Mouse (Mus musculus) cerebellum, postnatal 36 days (tissue): ENCODE data around the gene Tmc4.
A peak's percentile ranks its signal among the peaks of the same experiment; 100 is the strongest.

ENCODE experiments used
- DNase-seq, 2 experiments: peaks; one replicate each; pipeline ENCODE4 v3.0.0; 2021 to 2022; ENCODE audit warnings: mixed read lengths in 2 of 2

Gene Tmc4

DNA sequence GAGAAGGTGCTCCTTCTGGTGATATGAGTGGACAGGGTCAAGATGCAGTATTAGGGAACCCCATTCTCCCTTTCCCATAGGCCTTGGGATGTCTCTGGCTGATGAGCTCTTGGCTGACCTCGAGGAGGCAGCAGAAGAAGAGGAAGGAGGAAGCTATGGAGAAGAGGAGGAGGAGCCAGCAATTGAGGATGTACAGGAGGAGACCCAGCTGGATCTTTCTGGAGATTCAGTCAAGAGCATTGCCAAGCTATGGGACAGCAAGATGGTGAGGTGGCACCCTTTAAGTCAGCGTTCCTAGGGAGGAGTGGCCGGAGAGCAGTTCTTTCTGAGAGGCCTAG is 46.9 kb downstream of the Tmc4 start:
- DNase-seq: no peak

DNA sequence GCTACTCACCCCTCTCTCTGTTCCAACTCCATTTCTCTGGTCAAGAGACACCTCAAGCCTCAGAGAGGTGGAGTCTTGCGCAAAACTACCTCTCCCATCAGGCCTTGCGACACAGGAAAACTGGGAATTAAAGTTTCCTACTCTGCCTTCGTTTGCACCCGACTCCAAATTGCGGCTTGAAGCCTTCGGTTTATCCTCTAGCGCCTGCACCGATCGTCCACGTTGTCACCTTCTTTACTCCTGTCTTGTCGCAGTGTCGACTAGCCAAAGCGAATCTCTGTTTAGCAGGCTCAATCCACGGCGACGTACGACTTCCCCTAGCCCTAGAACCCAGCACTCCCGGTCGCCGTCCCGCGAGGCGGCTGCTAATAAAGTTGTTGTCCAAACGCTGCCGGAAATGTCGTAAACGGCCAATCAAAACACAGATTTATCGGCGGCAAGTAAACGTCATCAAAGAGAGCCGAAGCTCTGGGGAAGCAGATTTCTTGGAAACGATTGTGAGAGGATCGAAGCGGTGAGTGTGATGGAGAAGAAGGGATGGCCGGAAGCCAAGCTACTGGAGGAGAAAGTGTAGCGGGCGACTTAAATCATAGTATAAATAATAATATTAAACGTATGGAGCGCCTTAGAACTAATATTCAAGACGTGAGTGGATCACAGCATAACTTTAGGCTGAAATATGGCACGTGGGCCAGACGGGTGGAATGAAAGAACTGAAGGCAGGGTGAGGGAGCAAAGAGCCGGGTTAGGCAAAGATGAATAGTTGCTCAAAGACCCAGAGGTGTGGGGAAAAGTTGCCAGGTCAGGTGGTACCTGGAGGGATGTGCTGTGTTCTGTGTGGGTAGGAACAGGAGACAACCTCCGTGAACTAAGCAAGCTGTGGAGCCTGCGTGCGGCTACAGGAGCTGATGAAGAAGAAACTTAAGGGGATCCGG is 47.5 kb downstream of the Tmc4 start, which contains the start of the genes Tfpt and Prpf31:
TSS of gene Tfpt (minus strand) at position 387 of the 935 bp plus-strand sequence.
TSS of gene Prpf31 (plus strand) at position 443 of the 935 bp plus-strand sequence.
- peak; percentile 90 to 97 for DNase-seq

DNA sequence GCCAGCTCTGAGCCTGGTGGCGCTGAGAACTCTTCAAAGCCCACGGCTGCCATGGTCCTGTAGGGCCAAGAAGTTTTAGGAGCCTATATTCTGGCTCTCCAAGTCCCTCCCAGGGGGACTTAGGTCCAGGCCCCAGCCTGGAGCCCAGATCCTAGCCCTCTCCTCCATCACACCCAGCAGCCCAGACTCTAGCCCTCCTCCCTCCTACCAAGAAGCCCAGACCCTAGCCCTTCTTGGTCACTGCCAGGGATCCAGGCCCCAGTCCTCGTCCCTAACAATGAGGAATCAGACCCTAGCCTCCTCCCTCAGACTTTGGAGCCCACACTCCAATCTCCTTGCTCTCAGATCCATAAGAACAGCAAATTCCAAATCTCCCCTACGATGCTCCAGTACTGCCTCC is 48.3 kb downstream of the Tmc4 start:
- no peak for DNase-seq

- peak; percentile 85 to 90 for DNase-seq
These were observed 59.9 kb downstream of the Tmc4 start, which contains the start of gene Ndufa3 for GRCm38 (mm10) chr7:3617242-3617995. Gene Ndufa3 (plus strand): TSS chr7:3617373.

DNA sequence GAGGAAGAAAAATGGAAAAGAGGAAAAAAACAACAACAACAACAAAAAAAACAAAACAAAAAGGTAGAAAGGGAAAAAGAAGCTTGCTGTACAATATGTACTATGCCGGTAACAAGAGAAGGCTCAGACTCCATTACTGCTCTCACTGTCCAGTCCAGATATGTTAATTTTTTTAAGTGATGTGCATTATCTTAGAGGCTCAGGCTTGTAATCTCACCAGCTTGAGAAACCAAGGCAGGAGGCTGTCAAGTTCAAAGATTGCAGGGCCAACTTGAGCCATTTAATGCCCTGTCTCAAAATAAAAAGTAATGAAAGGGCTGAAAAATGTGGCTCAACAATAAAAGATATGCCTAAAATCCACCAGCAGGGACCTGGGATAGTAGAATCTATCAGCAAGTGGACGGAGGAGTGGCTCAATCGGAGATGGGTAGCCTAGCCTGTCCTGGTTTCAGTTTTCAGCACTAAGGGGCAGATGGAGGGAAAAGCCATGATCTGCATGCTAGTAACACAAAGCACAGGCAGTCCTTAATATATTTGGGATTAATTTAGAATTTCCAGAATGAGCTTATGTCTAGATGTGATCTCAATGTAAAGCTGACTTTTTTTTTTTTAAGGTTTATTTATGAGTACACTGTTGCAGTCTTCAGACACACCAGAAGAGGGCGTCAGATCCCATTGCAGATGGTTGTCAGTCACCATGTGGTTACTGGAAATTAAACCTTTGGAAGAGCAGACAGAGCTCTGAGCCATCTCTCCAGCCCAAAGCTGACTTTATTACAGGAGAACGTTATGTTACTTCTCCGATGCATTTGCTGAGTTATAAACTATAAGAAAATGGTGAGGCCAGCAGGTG is 60.7 kb downstream of the Tmc4 start:
- peak; percentile 56 to 71 for DNase-seq

- DNase-seq: no peak
These were observed 61.3 kb downstream of the Tmc4 start, which contains the start of gene Oscar for GRCm38 (mm10) chr7:3616057-3616388. Gene Oscar (minus strand): TSS chr7:3616157.
